ENCODE assay signal across 8 mouse cellular contexts in genomic region chr9:43106426-43107186, GRCm38 (mm10). TPM values are rescaled to one million over a fixed set of nuclear protein-coding genes. Genes with fewer than 3 reads are reported as not detected.
DNase-seq lines count a peak whose midpoint lies in the region; ATAC-seq and TF ChIP-seq lines count a peak whose summit lies in the region.

No protein-coding gene starts in this region.

- H3K27ac ChIP-seq in thymus, adult 2 months (ENCODE audit: control insufficient read depth, insufficient read depth, low read length) = no peak overlapping the region
- peak overlapping the region; percentile 98 for H3K27ac ChIP-seq in heart, embryonic 13.5 days (replicated peaks)
- H3K27ac ChIP-seq in midbrain, embryonic 10.5 days (replicated peaks) = peak overlapping the region; percentile 93

- peak overlapping the region; percentile 46 for H3K4me3 ChIP-seq in thymus, adult 2 months (ENCODE audit: control insufficient read depth, insufficient read depth, low read length)
- peak overlapping the region; percentile 94 for H3K4me3 ChIP-seq in heart, embryonic 13.5 days
- H3K4me3 ChIP-seq in midbrain, embryonic 10.5 days = peak overlapping the region; percentile 80

- no peak for TF ChIP-seq CTCF in thymus, adult 2 months (IDR thresholded peaks at IDR 0.05; ENCODE audit: borderline replicate concordance, control insufficient read depth, extremely low read depth, insufficient read depth, low read length, poor library complexity)

- no peak for DNase-seq in thymus, adult 2 months
- DNase-seq in thymus, postnatal 0 days (ENCODE audit: low spot score) = no peak
- peak; percentile 65 for DNase-seq in cerebellum, postnatal 36 days
- DNase-seq in kidney, postnatal 36 days = peak; percentile 34 to 66
- DNase-seq in midbrain, embryonic 10.5 days (ENCODE audit: low spot score) = no peak
- DNase-seq in thymus, postnatal 25 days = peak; percentile 5
- no peak for DNase-seq in layer of hippocampus, adult 8-10 months (ENCODE audit: low spot score in 2 of 2)

- H3K9me3 ChIP-seq in heart, embryonic 13.5 days = no peaks in the 10 kb centered on the region
- H3K9me3 ChIP-seq in midbrain, embryonic 10.5 days (replicated peaks) = no peaks in the 10 kb centered on the region

- H3K27me3 ChIP-seq in thymus, adult 2 months (ENCODE audit: control insufficient read depth, insufficient read depth, low read length) = peaks cover 15% of the 10 kb centered on the region
- H3K27me3 ChIP-seq in heart, embryonic 13.5 days (replicated peaks) = no peaks in the 10 kb centered on the region
- no peaks in the 10 kb centered on the region for H3K27me3 ChIP-seq in midbrain, embryonic 10.5 days (ENCODE audit: low read depth, poor library complexity, severe bottlenecking)

- 15% methylated on average over 22 of the region's 22 CpGs for WGBS in thymus, adult 2 months
- 20% methylated on average over 22 of the region's 22 CpGs for WGBS in heart, embryonic 13.5 days
- WGBS in midbrain, embryonic 10.5 days = 28% methylated on average over 22 of the region's 22 CpGs

- no peak for TF ChIP-seq POLR2A in thymus, adult 2 months (IDR thresholded peaks at IDR 0.05; ENCODE audit: control insufficient read depth, extremely low read depth, insufficient read depth, low read length, poor library complexity)

- no peaks in the 10 kb centered on the region for H3K36me3 ChIP-seq in thymus, adult 2 months (ENCODE audit: control insufficient read depth, insufficient read depth, low read length)
- H3K36me3 ChIP-seq in heart, embryonic 13.5 days = peaks cover 28% of the 10 kb centered on the region
- H3K36me3 ChIP-seq in midbrain, embryonic 10.5 days = peaks cover 17% of the 10 kb centered on the region

- ATAC-seq in heart, embryonic 13.5 days (ENCODE audit: extremely low read depth, insufficient number of reproducible peaks, low FRiP score, low TSS enrichment) = no peak; the same call in 1 of the 2 replicates

- H3K4me2 ChIP-seq in heart, embryonic 13.5 days = peak overlapping the region; percentile 84

- H3K9ac ChIP-seq in heart, embryonic 13.5 days = peak overlapping the region; percentile 98

- H3K4me1 ChIP-seq in thymus, adult 2 months (replicated peaks; ENCODE audit: control insufficient read depth, insufficient read depth, low read length) = peaks cover 7% of the 10 kb centered on the region
- peaks cover 45% of the 10 kb centered on the region for H3K4me1 ChIP-seq in heart, embryonic 13.5 days
- H3K4me1 ChIP-seq in midbrain, embryonic 10.5 days = peaks cover 43% of the 10 kb centered on the region

RNA-seq across cellular contexts. Expression of gene Arhgef12, which starts 0.4 kb away (rescaled TPM):
- polyA plus RNA-seq in thymus, adult 2 months (2012; rRNA removed) = 5.7 and 7.1 TPM in 2 replicates
- 2.2 and 3.1 TPM in 2 replicates for polyA plus RNA-seq in thymus, postnatal 0 days (2015; fragmentation: Nextera tagmentation; extraction: Ambion mirVana)
- polyA plus RNA-seq in heart, embryonic 13.5 days (2015; fragmentation: Nextera tagmentation; extraction: Ambion mirVana) = 9.2 and 9.7 TPM in 2 replicates
- 7.3 and 7.8 TPM in 2 replicates for polyA plus RNA-seq in midbrain, embryonic 10.5 days (2016; fragmentation: Nextera tagmentation; extraction: Ambion mirVana)
- total RNA-seq in layer of hippocampus, adult 8-10 months (2022) = 100 to 1,000 TPM; 144 to 165 (median 151) TPM

RNA-seq across cellular contexts. Expression of gene Tmem136, which starts 9.8 kb away (rescaled TPM):
- 0.19 and 0.59 TPM in 2 replicates for polyA plus RNA-seq in thymus, adult 2 months (2012; rRNA removed)
- 0.29 and 1.1 TPM in 2 replicates for polyA plus RNA-seq in thymus, postnatal 0 days (2015; fragmentation: Nextera tagmentation; extraction: Ambion mirVana)
- polyA plus RNA-seq in heart, embryonic 13.5 days (2015; fragmentation: Nextera tagmentation; extraction: Ambion mirVana) = 12.8 and 12.9 TPM in 2 replicates
- polyA plus RNA-seq in midbrain, embryonic 10.5 days (2016; fragmentation: Nextera tagmentation; extraction: Ambion mirVana) = 12.6 and 16.3 TPM in 2 replicates
- 10 to 100 TPM; 18.5 to 22.9 (median 19.5) TPM for total RNA-seq in layer of hippocampus, adult 8-10 months (2022)

Comparison
In these comparisons a context has a peak if more than half of its experiments do, and no peak if none do; other contexts are left out.
1. DNase-seq: peak in cerebellum, postnatal 36 days (2 of 2), kidney, postnatal 36 days (2 of 2) and thymus, postnatal 25 days (single experiment); none in thymus, adult 2 months (single experiment), thymus, postnatal 0 days (single experiment), midbrain, embryonic 10.5 days (single experiment) and layer of hippocampus, adult 8-10 months (0 of 2).
2. Peak in every context shown above with its lines, with median percentiles within 50 percentile points of each other: H3K4me3 ChIP-seq.